Mouse (Mus musculus) myocyte (in vitro differentiated cells): ENCODE results near the gene Hsd17b2.

Experiments
- E2F4 ChIP-seq: IDR thresholded peaks from one replicate; pipeline ENCODE4 v1.6.1; 2011; ENCODE audit warnings: mild to moderate bottlenecking, control low read depth, moderate library complexity; ENCODE audit not compliant: insufficient read depth
- MAX ChIP-seq: IDR thresholded peaks from one replicate; pipeline ENCODE4 v1.6.1; 2011; ENCODE audit warnings: low read depth, mild to moderate bottlenecking, control low read depth
- MYOD1 ChIP-seq, 3 experiments: IDR thresholded peaks; one replicate each; pipeline ENCODE4 v1.6.1; 2011; ENCODE audit warnings: control low read depth in 2 of 3, low read depth in 2 of 3, mild to moderate bottlenecking in 2 of 3, moderate library complexity in 1 of 3; ENCODE audit not compliant: insufficient read length in 2 of 3, control insufficient read depth in 1 of 3
- MYOG ChIP-seq, 3 experiments: IDR thresholded peaks; one replicate each; pipeline ENCODE4 v1.6.1; 2011; ENCODE audit warnings: control low read depth in 2 of 3, low read depth in 2 of 3, mild to moderate bottlenecking in 2 of 3; ENCODE audit not compliant: insufficient read length in 2 of 3, control insufficient read depth in 1 of 3, insufficient read depth in 1 of 3
- POLR2A ChIP-seq: IDR thresholded peaks from one replicate; pipeline ENCODE4 v1.6.1; 2011; ENCODE audit warnings: low read depth, mild to moderate bottlenecking, control low read depth, moderate library complexity; ENCODE audit not compliant: insufficient read length
- POLR2AphosphoS2 ChIP-seq: IDR thresholded peaks from one replicate; pipeline ENCODE4 v1.6.1; 2011; ENCODE audit warnings: low read depth, control low read depth; ENCODE audit not compliant: insufficient read length
- TCF12 ChIP-seq: IDR thresholded peaks from one replicate; pipeline ENCODE4 v1.6.1; 2011; ENCODE audit warnings: mild to moderate bottlenecking, control low read depth; ENCODE audit not compliant: poor library complexity, insufficient read depth, severe bottlenecking
- USF1 ChIP-seq: IDR thresholded peaks from one replicate; pipeline ENCODE4 v1.6.1; 2011; ENCODE audit warnings: low read depth, mild to moderate bottlenecking, control low read depth, moderate library complexity

DNA sequence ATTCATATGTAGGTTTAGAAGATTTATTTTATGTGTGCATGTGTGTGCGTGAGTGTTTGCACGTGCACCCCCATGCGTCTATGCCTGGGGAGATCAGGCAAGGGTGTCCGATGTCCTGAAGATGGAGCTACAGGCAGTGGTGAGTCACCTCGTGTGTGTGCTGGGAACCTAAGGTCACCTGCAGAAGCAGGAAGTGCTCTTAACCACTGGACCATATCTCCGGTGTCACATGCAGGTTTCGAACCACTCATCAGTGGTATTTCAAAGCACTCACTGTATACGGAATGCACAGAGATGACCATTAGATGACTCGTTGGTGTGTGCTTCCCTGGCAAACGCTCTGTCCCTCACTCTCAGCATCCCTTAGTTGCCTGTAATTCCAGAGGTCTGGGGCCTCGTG is 56.2 kb downstream of the Hsd17b2 start:
- TF ChIP-seq E2F4 (no peak), POLR2A (no peak), MAX (no peak), USF1 (no peak), MYOG (IDR thresholded peaks at IDR 0.05; ENCODE audit: control insufficient read depth in 1 of 3, insufficient read depth in 1 of 3, insufficient read length in 2 of 3, low read depth in 2 of 3) (no peak), POLR2AphosphoS2 (no peak), MYOD1 (IDR thresholded peaks at IDR 0.05; ENCODE audit: control insufficient read depth in 1 of 3, insufficient read length in 2 of 3, low read depth in 2 of 3) (no peak), TCF12 (no peak)
